Mouse (Mus musculus) thymus, adult 2 months (tissue): Measurements from ENCODE around the gene Bche.

Experiments
- CTCF ChIP-seq: fragments of 200-500 bp; IDR thresholded peaks from 2 replicates; pipeline ENCODE4 v1.5.1; 2012; ENCODE audit warnings: mild to moderate bottlenecking, control low read depth, low read length, moderate library complexity, borderline replicate concordance; ENCODE audit not compliant: control insufficient read depth, poor library complexity, insufficient read depth; ENCODE audit errors: extremely low read depth
- POLR2A ChIP-seq: fragments of 200-500 bp; IDR thresholded peaks from 2 replicates; pipeline ENCODE4 v1.6.1; 2012; ENCODE audit warnings: mild to moderate bottlenecking, low read length, control low read depth, moderate library complexity; ENCODE audit not compliant: control insufficient read depth, poor library complexity, insufficient read depth; ENCODE audit errors: extremely low read depth

GRCm38 (mm10) chr3:73650281-73650680 lies 57.9 kb downstream of the Bche start:
- TF ChIP-seq POLR2A = no peak
- no peak for TF ChIP-seq CTCF
